Mouse (Mus musculus): ENCODE measurements around the gene Ankrd44.

GRCm38 (mm10) chr1:54901084-54901483 is 25.1 kb downstream of the Ankrd44 start:
- TF ChIP-seq POLR2A (IDR thresholded peaks at IDR 0.05; ENCODE audit: insufficient read length, low read depth), result no peak
- TF ChIP-seq CEBPB (IDR thresholded peaks at IDR 0.05; ENCODE audit: insufficient read depth, poor library complexity, severe bottlenecking), result no peak
- TF ChIP-seq USF1 (IDR thresholded peaks at IDR 0.05; ENCODE audit: low read depth), result no peak
- TF ChIP-seq TCF12 (IDR thresholded peaks at IDR 0.05; ENCODE audit: insufficient read depth, poor library complexity, severe bottlenecking), result no peak
- TF ChIP-seq MYOG (IDR thresholded peaks at IDR 0.05; ENCODE audit: control insufficient read depth in 1 of 3, insufficient read depth in 1 of 3, insufficient read length in 2 of 3, low read depth in 2 of 3), result no peak
- no peak for TF ChIP-seq E2F4 (IDR thresholded peaks at IDR 0.05; ENCODE audit: insufficient read depth)
- no peak for TF ChIP-seq MAX (IDR thresholded peaks at IDR 0.05; ENCODE audit: low read depth)
- no peak for TF ChIP-seq POLR2AphosphoS2 (IDR thresholded peaks at IDR 0.05; ENCODE audit: insufficient read length, low read depth)
- TF ChIP-seq REST (IDR thresholded peaks at IDR 0.05; ENCODE audit: insufficient read depth, insufficient read length), result no peak
- TF ChIP-seq MYOD1 (IDR thresholded peaks at IDR 0.05; ENCODE audit: control insufficient read depth in 1 of 3, insufficient read length in 2 of 3, low read depth in 2 of 3), result peak in 1 of 3 experiments; percentile 42

All from myocyte (in vitro differentiated cells).